Mouse (Mus musculus): ENCODE data around the gene Ank3. TPM values are rescaled to one million over a fixed set of nuclear protein-coding genes. Genes with fewer than 3 reads are reported as not detected.

Gene Ank3
- polyA plus RNA-seq, 1 experiment from 2014 or later, result 48.8 TPM

GRCm38 (mm10) chr10:69645929-69646328, 247.4 kb downstream of the Ank3 start:
- WGBS, result 93% methylated on average over 9 of the region's 9 CpGs
- H3K36me3 ChIP-seq (ENCODE audit: insufficient read depth, low read length), result no peaks in the 10 kb centered on the region

GRCm38 (mm10) chr10:69650074-69650473, 251.5 kb downstream of the Ank3 start:
- H3K27ac ChIP-seq, result no peak overlapping the region
- no peak for ATAC-seq (replicated peaks; ENCODE audit: low FRiP score, low read depth)

More at GRCm38 (mm10) chr10:69645929-69646328, 247.4 kb downstream of the Ank3 start:
- TF ChIP-seq CTCF (IDR thresholded peaks at IDR 0.05; ENCODE audit: low read depth), result no peak
- no peaks in the 10 kb centered on the region; the same call in 1 of the 2 replicates for H3K4me1 ChIP-seq (replicated peaks; ENCODE audit: insufficient read depth, low read length)
- no peak overlapping the region for H3K27ac ChIP-seq
- ATAC-seq (replicated peaks; ENCODE audit: low FRiP score, low read depth) (no peak), DNase-seq (ENCODE audit: low spot score) (no peak)
- no peak overlapping the region for H3K9ac ChIP-seq (ENCODE audit: low read depth, low read length)
- H3K4me2 ChIP-seq (ENCODE audit: low read length), result no peak overlapping the region
- H3K9me3 ChIP-seq (replicated peaks; ENCODE audit: low read length), result no peaks in the 10 kb centered on the region
- H3K27me3 ChIP-seq (ENCODE audit: insufficient read depth, low read length), result no peaks in the 10 kb centered on the region
- H3K4me3 ChIP-seq (replicated peaks; ENCODE audit: low read depth, low read length), result no peak overlapping the region

GRCm38 (mm10) chr10:69652660-69653059, 254.1 kb downstream of the Ank3 start:
- no peaks in the 10 kb centered on the region for H3K9me3 ChIP-seq (replicated peaks; ENCODE audit: low read length)
- no peaks in the 10 kb centered on the region for H3K27me3 ChIP-seq (ENCODE audit: insufficient read depth, low read length)
- ATAC-seq (replicated peaks; ENCODE audit: low FRiP score, low read depth) (no peak), DNase-seq (ENCODE audit: low spot score) (peak; percentile 21)
- H3K4me1 ChIP-seq (replicated peaks; ENCODE audit: insufficient read depth, low read length), result peaks cover 6% of the 10 kb centered on the region
- TF ChIP-seq CTCF (IDR thresholded peaks at IDR 0.05; ENCODE audit: low read depth), result no peak
- no peaks in the 10 kb centered on the region for H3K36me3 ChIP-seq (ENCODE audit: insufficient read depth, low read length)
- H3K4me3 ChIP-seq (replicated peaks; ENCODE audit: low read depth, low read length), result no peak overlapping the region
- H3K27ac ChIP-seq, result no peak overlapping the region
- H3K4me2 ChIP-seq (ENCODE audit: low read length), result no peak overlapping the region
- WGBS, result 54% methylated on average over 5 of the region's 5 CpGs
- H3K9ac ChIP-seq (ENCODE audit: low read depth, low read length), result no peak overlapping the region

More at GRCm38 (mm10) chr10:69650074-69650473, 251.5 kb downstream of the Ank3 start:
- Histone ChIP-seq H3K4me3 (replicated peaks; ENCODE audit: low read depth, low read length) (no peak overlapping the region), H3K9me3 (replicated peaks; ENCODE audit: low read length) (no peaks in the 10 kb centered on the region), H3K9ac (ENCODE audit: low read depth, low read length) (no peak overlapping the region), H3K4me1 (replicated peaks; ENCODE audit: insufficient read depth, low read length) (peaks cover 6% of the 10 kb centered on the region), H3K4me2 (ENCODE audit: low read length) (no peak overlapping the region), H3K27me3 (ENCODE audit: insufficient read depth, low read length) (no peaks in the 10 kb centered on the region), H3K36me3 (ENCODE audit: insufficient read depth, low read length) (no peaks in the 10 kb centered on the region)
- 20% methylated on average over 3 of the region's 4 CpGs for WGBS
- DNase-seq (ENCODE audit: low spot score), result no peak
- TF ChIP-seq CTCF (IDR thresholded peaks at IDR 0.05; ENCODE audit: low read depth), result no peak

GRCm38 (mm10) chr10:69653121-69653677, 254.6 kb downstream of the Ank3 start:
- ATAC-seq (replicated peaks; ENCODE audit: low FRiP score, low read depth), result no peak

GRCm38 (mm10) chr10:69654176-69654575, 255.6 kb downstream of the Ank3 start:
- Histone ChIP-seq H3K27me3 (ENCODE audit: insufficient read depth, low read length) (no peaks in the 10 kb centered on the region), H3K36me3 (ENCODE audit: insufficient read depth, low read length) (no peaks in the 10 kb centered on the region), H3K4me2 (ENCODE audit: low read length) (no peak overlapping the region), H3K27ac (no peak overlapping the region), H3K9me3 (replicated peaks; ENCODE audit: low read length) (no peaks in the 10 kb centered on the region), H3K4me1 (replicated peaks; ENCODE audit: insufficient read depth, low read length) (peaks cover 6% of the 10 kb centered on the region), H3K9ac (ENCODE audit: low read depth, low read length) (no peak overlapping the region), H3K4me3 (replicated peaks; ENCODE audit: low read depth, low read length) (no peak overlapping the region)
- TF ChIP-seq CTCF (IDR thresholded peaks at IDR 0.05; ENCODE audit: low read depth), result peak; percentile 36; the same call in 1 of the 2 replicates
- no peak for DNase-seq (ENCODE audit: low spot score)
- 95% methylated on average over 2 of the region's 2 CpGs for WGBS
- no peak for ATAC-seq (replicated peaks; ENCODE audit: low FRiP score, low read depth)

More at GRCm38 (mm10) chr10:69653121-69653677, 254.6 kb downstream of the Ank3 start:
- Histone ChIP-seq H3K4me3 (replicated peaks; ENCODE audit: low read depth, low read length) (no peak overlapping the region), H3K9ac (ENCODE audit: low read depth, low read length) (no peak overlapping the region), H3K27me3 (ENCODE audit: insufficient read depth, low read length) (no peaks in the 10 kb centered on the region), H3K4me1 (replicated peaks; ENCODE audit: insufficient read depth, low read length) (peaks cover 6% of the 10 kb centered on the region), H3K27ac (no peak overlapping the region), H3K36me3 (ENCODE audit: insufficient read depth, low read length) (no peaks in the 10 kb centered on the region), H3K4me2 (ENCODE audit: low read length) (no peak overlapping the region), H3K9me3 (replicated peaks; ENCODE audit: low read length) (no peaks in the 10 kb centered on the region)
- WGBS, result 21% methylated on average over 5 of the region's 5 CpGs
- TF ChIP-seq CTCF (IDR thresholded peaks at IDR 0.05; ENCODE audit: low read depth), result no peak
- no peak for DNase-seq (ENCODE audit: low spot score)

- no peak overlapping the region for H3K9ac ChIP-seq (ENCODE audit: low read depth, low read length)
- 16% methylated on average over 13 of the region's 13 CpGs for whole genome bisulfite sequencing
- peaks cover 6% of the 10 kb centered on the region for H3K4me1 ChIP-seq (replicated peaks; ENCODE audit: insufficient read depth, low read length)
- H3K4me2 ChIP-seq (ENCODE audit: low read length), result no peak overlapping the region
- ATAC-seq (replicated peaks; ENCODE audit: low FRiP score, low read depth) (no peak), DNase-seq (ENCODE audit: low spot score) (peak; percentile 87)
- H3K36me3 ChIP-seq (ENCODE audit: insufficient read depth, low read length), result no peaks in the 10 kb centered on the region
- TF ChIP-seq CTCF (IDR thresholded peaks at IDR 0.05; ENCODE audit: low read depth), result peak; percentile 95
- H3K27ac ChIP-seq, result no peak overlapping the region
- no peaks in the 10 kb centered on the region for H3K9me3 ChIP-seq (replicated peaks; ENCODE audit: low read length)
- no peaks in the 10 kb centered on the region for H3K27me3 ChIP-seq (ENCODE audit: insufficient read depth, low read length)
- H3K4me3 ChIP-seq (replicated peaks; ENCODE audit: low read depth, low read length), result no peak overlapping the region
Observed at GRCm38 (mm10) chr10:69654866-69655633, 256.5 kb downstream of the Ank3 start.

All from kidney, postnatal 0 days (tissue).